Comparison of ENCODE assay signal across 49 mouse cellular contexts in the genomic region with DNA sequence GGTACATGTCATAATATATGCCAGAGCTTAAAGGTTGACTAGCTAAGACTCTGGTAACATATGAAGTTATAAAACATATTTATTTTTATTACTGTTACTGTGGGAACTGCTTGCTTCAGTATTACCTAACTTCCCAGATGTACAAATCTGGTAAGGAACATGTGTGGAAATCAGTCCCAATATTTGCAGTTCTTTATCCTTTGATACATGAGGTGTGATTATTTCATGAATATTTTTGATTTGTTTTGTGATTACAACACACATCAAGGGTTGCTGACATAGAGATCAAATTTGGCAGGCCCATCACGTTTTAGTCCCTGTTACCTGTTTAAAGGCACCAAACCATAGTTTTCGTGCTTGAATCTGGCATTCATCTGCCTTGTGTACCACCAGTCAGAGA. TPM values are rescaled to one million over a fixed set of nuclear protein-coding genes. Genes with fewer than 3 reads are reported as not detected.
"Had no signal": no experiment of that assay in that cellular context is flagged by ENCODE, and none has a peak within 500 bp of the region (broad histone marks: within the 10 kb centered on the region; RNA-seq: fewer than 3 reads in every experiment).

No protein-coding gene starts in this region.

- H3K27me3 ChIP-seq: heart, embryonic 12.5 days; heart, embryonic 13.5 days; heart, embryonic 15.5 days; hindbrain, embryonic 12.5 days; hindbrain, embryonic 13.5 days; hindbrain, embryonic 15.5 days; intestine, embryonic 15.5 days; kidney, embryonic 15.5 days had no signal

- H3K9ac ChIP-seq: heart, embryonic 12.5 days; heart, embryonic 13.5 days; heart, embryonic 15.5 days; hindbrain, embryonic 12.5 days; hindbrain, embryonic 13.5 days; hindbrain, embryonic 14.5 days; hindbrain, embryonic 15.5 days; intestine, embryonic 15.5 days; kidney, embryonic 15.5 days had no signal

- ATAC-seq: hindbrain, embryonic 16.5 days; hindbrain, postnatal 0 days; inflammation-experienced regulatory T-cells, adult 6 months; intestine, embryonic 15.5 days; intestine, embryonic 16.5 days; intestine, postnatal 0 days had no signal

- H3K4me3 ChIP-seq: heart, adult 2 months; heart, embryonic 10.5 days; heart, embryonic 12.5 days; heart, embryonic 13.5 days; heart, embryonic 15.5 days; hindbrain, embryonic 10.5 days; hindbrain, embryonic 12.5 days; hindbrain, embryonic 13.5 days; hindbrain, embryonic 15.5 days; intestine, embryonic 15.5 days; kidney, embryonic 15.5 days; layer of hippocampus, adult 2 months had no signal

- H3K4me2 ChIP-seq: heart, embryonic 11.5 days; heart, embryonic 12.5 days; heart, embryonic 13.5 days; heart, embryonic 15.5 days; hindbrain, embryonic 12.5 days; hindbrain, embryonic 13.5 days; hindbrain, embryonic 14.5 days; hindbrain, embryonic 15.5 days; intestine, embryonic 15.5 days; kidney, embryonic 15.5 days had no signal

- H3K9me3 ChIP-seq: heart, embryonic 10.5 days; heart, embryonic 12.5 days; heart, embryonic 13.5 days; heart, embryonic 15.5 days; hindbrain, embryonic 10.5 days; hindbrain, embryonic 12.5 days; hindbrain, embryonic 13.5 days; hindbrain, embryonic 15.5 days; intestine, embryonic 15.5 days; kidney, embryonic 15.5 days had no signal

- H3K4me1 ChIP-seq: heart, embryonic 10.5 days; heart, embryonic 12.5 days; heart, embryonic 13.5 days; heart, embryonic 15.5 days; hindbrain, embryonic 10.5 days; hindbrain, embryonic 12.5 days; hindbrain, embryonic 13.5 days; hindbrain, embryonic 15.5 days; intestine, embryonic 15.5 days; kidney, embryonic 15.5 days had no signal

- DNase-seq: heart, adult 2 months; heart, postnatal 10 days; heart, postnatal 14 days; heart, postnatal 36 days; heart, postnatal 4 days; kidney, adult 11 months; kidney, adult 18-20 months; kidney, adult 2 months; kidney, adult 8-10 months; kidney, adult 9 months; kidney, postnatal 10 days; kidney, postnatal 14 days; kidney, postnatal 25 days; kidney, postnatal 36 days; kidney, postnatal 4 days; layer of hippocampus, adult 9-11 months had no signal

- H3K36me3 ChIP-seq: heart, embryonic 10.5 days; heart, embryonic 12.5 days; heart, embryonic 13.5 days; heart, embryonic 15.5 days; hindbrain, embryonic 10.5 days; hindbrain, embryonic 12.5 days; hindbrain, embryonic 13.5 days; hindbrain, embryonic 15.5 days; intestine, embryonic 15.5 days; kidney, embryonic 15.5 days had no signal

- H3K27ac ChIP-seq: heart, adult 2 months; heart, embryonic 10.5 days; heart, embryonic 13.5 days; heart, embryonic 15.5 days; hindbrain, embryonic 10.5 days; hindbrain, embryonic 12.5 days; hindbrain, embryonic 13.5 days; hindbrain, embryonic 14.5 days; hindbrain, embryonic 15.5 days; hindbrain, postnatal 0 days; intestine, embryonic 15.5 days; kidney, embryonic 15.5 days; kidney, postnatal 0 days; layer of hippocampus, adult 2 months had no signal

RNA-seq across cellular contexts. Expression of a gene that starts 20.8 kb away (rescaled TPM):
- total RNA-seq: heart, postnatal 10 days; heart, postnatal 25 days; heart, postnatal 36 days; heart, postnatal 4 days; hematopoietic stem cell, adult 5-6 weeks; hindbrain, postnatal 0 days; layer of hippocampus, adult 18-20 months; layer of hippocampus, adult 2 months; layer of hippocampus, adult 8-10 months; layer of hippocampus, postnatal 10 days; layer of hippocampus, postnatal 14 days; layer of hippocampus, postnatal 25 days had no signal
- polyA plus RNA-seq: heart, embryonic 10.5 days; heart, embryonic 11.5 days; heart, embryonic 12.5 days; heart, embryonic 13.5 days; heart, embryonic 14.5 days; heart, postnatal 0 days; hindbrain, embryonic 10.5 days; hindbrain, embryonic 11.5 days; hindbrain, embryonic 12.5 days; hindbrain, embryonic 13.5 days; hindbrain, embryonic 14.5 days; hindbrain, embryonic 15.5 days; hindbrain, embryonic 16.5 days; hindbrain, postnatal 0 days; inflammation-experienced regulatory T-cells, adult 6 months; intestine, embryonic 15.5 days; intestine, embryonic 16.5 days; intestine, postnatal 0 days; kidney, embryonic 14.5 days; kidney, embryonic 15.5 days; kidney, embryonic 16.5 days; large intestine, adult 2 months had no signal

RNA-seq across cellular contexts. Expression of a gene that starts 26.2 kb away (rescaled TPM):
- total RNA-seq: heart, adult 2 months; heart, adult 8-10 months; heart, postnatal 10 days; heart, postnatal 14 days; heart, postnatal 25 days; heart, postnatal 36 days; heart, postnatal 4 days; hematopoietic stem cell, adult 5-6 weeks; hindbrain, postnatal 0 days; layer of hippocampus, adult 18-20 months; layer of hippocampus, adult 2 months; layer of hippocampus, adult 8-10 months; layer of hippocampus, postnatal 10 days; layer of hippocampus, postnatal 14 days; layer of hippocampus, postnatal 25 days had no signal
- polyA plus RNA-seq: heart, embryonic 10.5 days; heart, embryonic 11.5 days; heart, embryonic 12.5 days; heart, embryonic 13.5 days; heart, embryonic 14.5 days; heart, embryonic 15.5 days; heart, postnatal 0 days; hindbrain, embryonic 10.5 days; hindbrain, embryonic 11.5 days; hindbrain, embryonic 12.5 days; hindbrain, embryonic 13.5 days; hindbrain, embryonic 14.5 days; hindbrain, embryonic 15.5 days; hindbrain, embryonic 16.5 days; hindbrain, postnatal 0 days; inflammation-experienced regulatory T-cells, adult 6 months; intestine, embryonic 15.5 days; intestine, embryonic 16.5 days; intestine, postnatal 0 days; kidney, adult 2 months; kidney, postnatal 0 days; large intestine, adult 2 months had no signal
